Mouse (Mus musculus) CH12.LX (cell line): ENCODE data around the gene Arhgef33. TPM values are rescaled to one million over a fixed set of nuclear protein-coding genes. Genes with fewer than 3 reads are reported as not detected.
"Not testable (repeated sequence)": the region's sequence is repeated elsewhere in the genome, so short reads cannot be mapped to it uniquely, and the experiment has no call there.

Experiments
- DNase-seq: peaks from one replicate; pipeline ENCODE4 v3.0.0-alpha.2; 2013; ENCODE audit errors: extremely low read depth
- H3K27ac ChIP-seq: 2 replicates; pipeline ENCODE4 v1.5.1; 2012; ENCODE audit warnings: low read depth, mild to moderate bottlenecking, control low read depth, moderate library complexity; ENCODE audit not compliant: insufficient read depth
- H3K27me3 ChIP-seq: replicated peaks from 2 replicates; pipeline ENCODE3; 2012; ENCODE audit warnings: inconsistent platforms
- H3K36me3 ChIP-seq, 2 experiments: replicated peaks in 1 of 2; 2 replicates each; pipeline versions ENCODE3 to v1.6.1; 2012; ENCODE audit warnings: inconsistent platforms in 1 of 2, low read length in 1 of 2, mild to moderate bottlenecking in 1 of 2, mixed read lengths in 1 of 2, moderate library complexity in 1 of 2; ENCODE audit not compliant: control insufficient read depth in 1 of 2, insufficient read depth in 1 of 2
- H3K4me1 ChIP-seq, 2 experiments: 2 replicates each; pipeline ENCODE4 v1.6.1; 2012; ENCODE audit warnings: inconsistent platforms in 1 of 2, moderate library complexity in 1 of 2; ENCODE audit not compliant: insufficient read depth in 2 of 2, control insufficient read depth in 1 of 2
- H3K4me2 ChIP-seq: 2 replicates; pipeline ENCODE4 v1.6.1; 2012; ENCODE audit warnings: low read depth, mild to moderate bottlenecking, control low read depth; ENCODE audit not compliant: poor library complexity, insufficient read depth, severe bottlenecking
- H3K4me3 ChIP-seq, 3 experiments: fragments of 150-350 bp in 1 of 3; sonication (generic) in 1 of 3; replicated peaks in 1 of 3; 2 replicates each; pipeline versions ENCODE3 to v1.5.1; 2011 to 2012; ENCODE audit warnings: low read depth in 2 of 3, low read length in 2 of 3, mild to moderate bottlenecking in 2 of 3, moderate library complexity in 2 of 3, control low read depth in 1 of 3, improper control_type of control experiment in 1 of 3, inconsistent platforms in 1 of 3, mixed read lengths in 1 of 3; ENCODE audit not compliant: poor library complexity in 1 of 3
- H3K79me2 ChIP-seq: replicated peaks from 2 replicates; pipeline ENCODE4 v1.6.1; 2012; ENCODE audit warnings: mild to moderate bottlenecking, moderate library complexity; ENCODE audit not compliant: control insufficient read depth, poor library complexity, insufficient read depth, severe bottlenecking; ENCODE audit errors: extremely low read depth
- H3K9ac ChIP-seq: 2 replicates; pipeline ENCODE4 v1.6.1; 2012; ENCODE audit warnings: low read depth, mild to moderate bottlenecking, control low read depth, moderate library complexity; ENCODE audit not compliant: insufficient read depth
- H3K9me3 ChIP-seq: replicated peaks from 2 replicates; pipeline ENCODE3; 2012; ENCODE audit warnings: low read length, inconsistent platforms, mixed read lengths
- BHLHE40 ChIP-seq: IDR thresholded peaks from 2 replicates; pipeline ENCODE4 v1.6.1; 2011; ENCODE audit warnings: mild to moderate bottlenecking, low read depth, low read length, improper control_type of control experiment
- CHD1 ChIP-seq: IDR thresholded peaks from 2 replicates; pipeline ENCODE4 v1.6.1; 2012; ENCODE audit warnings: low read depth, low read length, improper control_type of control experiment, inconsistent platforms
- CHD2 ChIP-seq: IDR thresholded peaks from 2 replicates; pipeline ENCODE4 v1.6.1; 2011; ENCODE audit warnings: low read length, improper control_type of control experiment
- CTCF ChIP-seq, 2 experiments: IDR thresholded peaks in 1 of 2; conservative IDR thresholded peaks in 1 of 2; 2 replicates each; pipeline ENCODE4 v1.5.1; 2011 to 2012; ENCODE audit warnings: low read depth in 2 of 2, low read length in 2 of 2, improper control_type of control experiment in 1 of 2, inconsistent platforms in 1 of 2, mild to moderate bottlenecking in 1 of 2, moderate library complexity in 1 of 2
- E2F4 ChIP-seq: IDR thresholded peaks from 2 replicates; pipeline ENCODE4 v1.6.1; 2011; ENCODE audit warnings: low read depth, low read length, improper control_type of control experiment; ENCODE audit not compliant: insufficient replicate concordance
- ELF1 ChIP-seq: IDR thresholded peaks from 2 replicates; pipeline ENCODE4 v1.6.1; 2014; ENCODE audit warnings: low read depth, mild to moderate bottlenecking, inconsistent platforms, low read length, improper control_type of control experiment
- ETS1 ChIP-seq: conservative IDR thresholded peaks from 2 replicates; pipeline ENCODE4 v1.6.1; 2012; ENCODE audit warnings: low read depth, mild to moderate bottlenecking, inconsistent platforms, low read length, improper control_type of control experiment, moderate library complexity
- HCFC1 ChIP-seq: IDR thresholded peaks from 2 replicates; pipeline ENCODE4 v1.6.1; 2012; ENCODE audit warnings: low read depth, mild to moderate bottlenecking, inconsistent platforms, low read length, improper control_type of control experiment
- IRF4 ChIP-seq: IDR thresholded peaks from 2 replicates; pipeline ENCODE4 v1.6.1; 2014; ENCODE audit warnings: low read depth, mild to moderate bottlenecking, inconsistent platforms, low read length, improper control_type of control experiment
- JUND ChIP-seq: conservative IDR thresholded peaks from 2 replicates; pipeline ENCODE4 v1.6.1; 2011; ENCODE audit warnings: low read depth, low read length, improper control_type of control experiment
- KAT2A ChIP-seq: IDR thresholded peaks from 2 replicates; pipeline ENCODE4 v1.6.1; 2012; ENCODE audit warnings: low read length, improper control_type of control experiment, inconsistent platforms; ENCODE audit not compliant: insufficient replicate concordance
- MAFK ChIP-seq: IDR thresholded peaks from 2 replicates; pipeline ENCODE4 v1.6.1; 2011; ENCODE audit warnings: low read length, improper control_type of control experiment; ENCODE audit not compliant: insufficient replicate concordance
- MAZ ChIP-seq: IDR thresholded peaks from 2 replicates; pipeline ENCODE4 v1.6.1; 2012; ENCODE audit warnings: low read depth, mild to moderate bottlenecking, inconsistent platforms, low read length, improper control_type of control experiment, moderate library complexity
- MYC ChIP-seq: IDR thresholded peaks from 2 replicates; pipeline ENCODE4 v1.6.1; 2011; ENCODE audit warnings: low read depth, mild to moderate bottlenecking, improper control_type of control experiment, low read length
- POLR2A ChIP-seq: IDR thresholded peaks from 2 replicates; pipeline ENCODE4 v1.6.1; 2011; ENCODE audit warnings: low read depth, mild to moderate bottlenecking, improper control_type of control experiment, low read length
- SMC3 ChIP-seq: IDR thresholded peaks from 2 replicates; pipeline ENCODE4 v1.6.1; 2011; ENCODE audit warnings: low read depth, low read length, improper control_type of control experiment
- TCF12 ChIP-seq: IDR thresholded peaks from 2 replicates; pipeline ENCODE4 v1.6.1; 2014; ENCODE audit warnings: low read depth, mild to moderate bottlenecking, inconsistent platforms, low read length, improper control_type of control experiment
- USF1 ChIP-seq: IDR thresholded peaks from 2 replicates; pipeline ENCODE4 v1.6.1; 2014; ENCODE audit warnings: low read depth, mild to moderate bottlenecking, inconsistent platforms, low read length, improper control_type of control experiment
- ZNF384 ChIP-seq: IDR thresholded peaks from 2 replicates; pipeline ENCODE4 v1.6.1; 2012; ENCODE audit warnings: low read depth, low read length, improper control_type of control experiment, inconsistent platforms
- dilution Hi-C: fragments of 300-500 bp; cut with MboI; formaldehyde crosslinking; loops from 2 replicates; pipeline ENCODE4 v1.14.3; 2020; ENCODE audit warnings: low sequenced_read_pairs; ENCODE audit not compliant: extremely low pct_unique_long_range_greater_than_20kb, extremely low pct_ligation_motif_present
- in situ Hi-C: fragments of 300-500 bp; cut with MboI; formaldehyde crosslinking; loops from 3 replicates; pipeline ENCODE4 v1.14.3; 2019; ENCODE audit warnings: low sequenced_read_pairs, low pct_ligation_motif_present, low pct_unique_long_range_greater_than_20kb, mixed read lengths
- polyA plus RNA-seq: library from polyadenylated mRNA; unstranded; fragments of >175 nt; gene quantifications from 2 replicates; pipeline ENCODE4 v1.2.1, GENCODE M21; 2012; ENCODE audit warnings: low read depth; ENCODE audit not compliant: insufficient read length
- total RNA-seq, 2 experiments: library from RNA; depleted of rRNA; stranded (reverse); fragments of 300-350 nt in 1 of 2; fragments of >200 nt in 1 of 2; gene quantifications; 2 replicates each; pipeline ENCODE4 v1.2.3; 2012 to 2014

The Arhgef33 gene
- total and polyA plus RNA-seq, 3 experiments: 0.55 TPM; not detected in 2

GRCm38 (mm10) chr17:80268151-80268550, 39.1 kb upstream of the Arhgef33 start:
- no peaks in the 10 kb centered on the region for H3K79me2 ChIP-seq
- no peak overlapping the region for H3K4me3 ChIP-seq
- no peaks in the 10 kb centered on the region for H3K27me3 ChIP-seq
- in situ Hi-C loops: no loop called here
- dilution Hi-C loops: no loop called here
- no peaks in the 10 kb centered on the region for H3K9me3 ChIP-seq
- H3K36me3 ChIP-seq: peaks cover 74 to 90% of the 10 kb centered on the region in 2 experiments
- no peak overlapping the region for H3K27ac ChIP-seq
- TF ChIP-seq MAFK (no peak), JUND (no peak), MYC (no peak), CTCF (conservative IDR thresholded peaks at IDR 0.05 in 1 of 2, IDR thresholded peaks at IDR 0.05 in 1 of 2; ENCODE audit: low read depth in 2 of 2, low read length in 2 of 2) (no peak), KAT2A (no peak), SMC3 (no peak), ZNF384 (no peak), USF1 (no peak), CHD2 (no peak), HCFC1 (no peak), TCF12 (no peak), IRF4 (no peak), ELF1 (no peak), BHLHE40 (no peak), E2F4 (no peak), CHD1 (no peak), ETS1 (no peak), POLR2A (no peak), MAZ (no peak)
- no peak for DNase-seq
- H3K4me2 ChIP-seq: no peak overlapping the region
- H3K9ac ChIP-seq: no peak overlapping the region
- no peaks in the 10 kb centered on the region for H3K4me1 ChIP-seq

- H3K79me2 ChIP-seq, H3K4me1 ChIP-seq, H3K4me2 ChIP-seq, H3K27ac ChIP-seq, in situ Hi-C loops, H3K27me3 ChIP-seq, H3K9ac ChIP-seq, H3K4me3 ChIP-seq, H3K9me3 ChIP-seq, DNase-seq, dilution Hi-C loops: not testable (repeated sequence)
- peaks cover 66 to 90% of the 10 kb centered on the region in 2 experiments for H3K36me3 ChIP-seq
Observed at GRCm38 (mm10) chr17:80270622-80271021, 36.6 kb upstream of the Arhgef33 start.
